Mouse (Mus musculus) embryonic facial prominence, embryonic 13.5 days (tissue): ENCODE results near the gene Slc22a14. TPM values are rescaled to one million over a fixed set of nuclear protein-coding genes. Genes with fewer than 3 reads are reported as not detected.
A peak's percentile ranks its signal among the peaks of the same experiment; 100 is the strongest.

Source experiments
- ATAC-seq: fragments of 200-750 bp; cut with Nextera tagmentation; 2 replicates; pipeline ENCODE4 v1.8.0; 2017; ENCODE audit warnings: low read depth; ENCODE audit not compliant: insufficient number of reproducible peaks, insufficient read depth, low FRiP score, low TSS enrichment
- H3K27ac ChIP-seq: fragments of 300-500 bp; sonication (generic); 2 replicates; pipeline ENCODE4 v1.5.1; 2015; ENCODE audit warnings: moderate library complexity, mild to moderate bottlenecking, inconsistent platforms
- H3K27me3 ChIP-seq: fragments of 300-500 bp; sonication (generic); 2 replicates; pipeline ENCODE4 v1.6.1; 2015; ENCODE audit warnings: mild to moderate bottlenecking, inconsistent platforms
- H3K36me3 ChIP-seq: fragments of 300-500 bp; sonication (generic); 2 replicates; pipeline ENCODE4 v1.6.1; 2015; ENCODE audit warnings: mild to moderate bottlenecking, inconsistent platforms
- H3K4me1 ChIP-seq: fragments of 300-500 bp; sonication (generic); 2 replicates; pipeline ENCODE4 v1.6.1; 2015; ENCODE audit warnings: inconsistent platforms
- H3K4me2 ChIP-seq: fragments of 300-500 bp; sonication (generic); 2 replicates; pipeline ENCODE4 v1.6.1; 2015; ENCODE audit warnings: moderate library complexity, mild to moderate bottlenecking, inconsistent platforms
- H3K4me3 ChIP-seq: fragments of 300-500 bp; sonication (generic); 2 replicates; pipeline ENCODE4 v1.5.1; 2015; ENCODE audit warnings: mild to moderate bottlenecking, inconsistent platforms
- H3K9ac ChIP-seq: fragments of 300-500 bp; sonication (generic); 2 replicates; pipeline ENCODE4 v1.6.1; 2015; ENCODE audit warnings: mild to moderate bottlenecking, inconsistent platforms
- H3K9me3 ChIP-seq: fragments of 300-500 bp; sonication (generic); 2 replicates; pipeline ENCODE4 v1.6.1; 2016; ENCODE audit warnings: inconsistent platforms
- WGBS: fragments of 180-500 bp; shearing (Covaris S2); methylation state at CpG from one replicate; pipeline ENCODE4 v1.1.7; 2015; ENCODE audit warnings: mixed read lengths; 5-methylcytosine and 5-hydroxymethylcytosine counted together
- polyA plus RNA-seq: library from polyadenylated mRNA; unstranded; fragments of >200 nt; fragmentation: Nextera tagmentation; extraction: Ambion mirVana; gene quantifications from 2 replicates; pipeline ENCODE4 v1.2.1, GENCODE M21; 2015

The Slc22a14 gene
- polyA plus RNA-seq, 1 experiment from 2014 or later: not detected

GRCm38 (mm10) chr9:119320946-119321345 lies 44.4 kb downstream of the Slc22a14 start:
- Histone ChIP-seq H3K4me1 (peaks cover 19% of the 10 kb centered on the region), H3K36me3 (no peaks in the 10 kb centered on the region), H3K4me2 (peak overlapping the region; percentile 97), H3K4me3 (peak overlapping the region; percentile 90), H3K9ac (peak overlapping the region; percentile 85), H3K27me3 (no peaks in the 10 kb centered on the region), H3K9me3 (no peaks in the 10 kb centered on the region), H3K27ac (no peak overlapping the region)
- WGBS: 16% methylated on average over 7 of the region's 7 CpGs
- ATAC-seq: no peak

DNA sequence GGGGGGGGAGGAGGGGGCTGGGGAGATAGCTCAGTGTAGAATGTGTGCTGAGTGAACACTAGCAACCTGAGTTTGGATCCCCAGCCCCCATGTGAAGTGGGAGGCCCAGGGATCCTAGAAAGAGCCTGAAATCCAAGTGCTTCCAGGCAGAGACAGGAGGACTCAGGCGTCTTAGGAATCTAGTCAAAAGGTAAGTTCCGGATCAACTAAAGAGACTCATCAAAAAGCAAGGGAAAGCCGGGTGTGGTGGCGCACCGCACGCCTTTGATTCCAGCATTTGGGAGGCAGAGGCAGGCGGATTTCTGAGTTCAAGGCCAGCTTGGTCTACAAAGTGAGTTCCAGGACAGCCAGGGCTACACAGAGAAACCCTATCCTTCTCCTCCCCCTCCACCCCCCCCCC lies 44.9 kb downstream of the Slc22a14 start:
- H3K4me1 ChIP-seq: peaks cover 19% of the 10 kb centered on the region
- no peak for ATAC-seq
- H3K27me3 ChIP-seq: no peaks in the 10 kb centered on the region
- peak overlapping the region; percentile 97 for H3K4me2 ChIP-seq
- no peak overlapping the region for H3K4me3 ChIP-seq
- WGBS: 82% methylated on average over 7 of the region's 7 CpGs
- H3K9me3 ChIP-seq: no peaks in the 10 kb centered on the region
- no peaks in the 10 kb centered on the region for H3K36me3 ChIP-seq
- no peak overlapping the region for H3K9ac ChIP-seq
- H3K27ac ChIP-seq: no peak overlapping the region

DNA sequence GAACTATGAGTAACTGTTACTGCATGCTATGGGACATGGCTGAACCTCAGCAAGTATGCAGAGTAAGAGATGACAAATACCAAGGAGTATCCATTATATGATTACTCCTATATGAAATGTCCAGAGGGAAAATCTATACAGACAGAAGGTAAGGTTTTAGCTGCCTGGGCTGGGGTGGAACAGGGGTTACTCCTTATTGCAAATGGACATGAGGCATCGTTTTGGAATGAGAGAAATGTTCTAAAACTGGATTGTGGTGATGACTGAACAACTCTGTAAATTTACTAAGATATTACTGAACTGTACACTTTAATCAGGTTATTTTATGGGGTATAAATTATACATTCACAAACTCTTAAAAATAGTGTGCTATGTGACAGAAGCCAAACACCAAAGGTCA lies 46.5 kb downstream of the Slc22a14 start:
- Histone ChIP-seq H3K4me3 (no peak overlapping the region), H3K27ac (no peak overlapping the region), H3K27me3 (no peaks in the 10 kb centered on the region), H3K9me3 (no peaks in the 10 kb centered on the region), H3K4me1 (peaks cover 19% of the 10 kb centered on the region), H3K36me3 (no peaks in the 10 kb centered on the region), H3K4me2 (no peak overlapping the region), H3K9ac (no peak overlapping the region)
- WGBS: 86% methylated on average over 1 of the region's 1 CpGs
- no peak for ATAC-seq

DNA sequence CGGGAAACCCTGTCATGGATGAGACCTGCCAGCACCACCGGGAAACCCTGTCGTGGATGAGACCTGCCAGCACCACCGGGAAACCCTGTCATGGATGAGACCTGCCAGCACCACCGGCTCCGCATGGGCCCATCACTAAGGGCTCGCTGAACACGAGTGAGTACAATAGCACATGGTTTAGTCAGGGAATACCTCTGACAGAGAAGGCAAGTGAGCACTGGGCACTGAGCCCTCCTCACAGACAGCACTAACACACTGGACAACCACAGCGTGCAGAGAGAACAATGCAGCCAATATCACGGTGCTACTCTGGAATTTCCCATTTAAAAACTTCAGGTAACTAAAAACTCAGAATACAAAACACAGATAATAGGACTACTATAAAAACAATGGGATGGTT lies 52.3 kb downstream of the Slc22a14 start:
- 92% methylated on average over 10 of the region's 10 CpGs for WGBS

GRCm38 (mm10) chr9:119309067-119309466 lies 56.3 kb downstream of the Slc22a14 start:
- Histone ChIP-seq H3K27me3 (no peaks in the 10 kb centered on the region), H3K9me3 (no peaks in the 10 kb centered on the region), H3K27ac (no peak overlapping the region), H3K9ac (no peak overlapping the region), H3K4me2 (no peak overlapping the region), H3K36me3 (no peaks in the 10 kb centered on the region), H3K4me3 (no peak overlapping the region), H3K4me1 (no peaks in the 10 kb centered on the region)
- no peak for ATAC-seq
- WGBS: 77% methylated on average over 1 of the region's 1 CpGs

More for the DNA sequence above, 52.3 kb downstream of the Slc22a14 start:
- H3K4me1 ChIP-seq: no peaks in the 10 kb centered on the region
- no peaks in the 10 kb centered on the region for H3K9me3 ChIP-seq
- no peak overlapping the region for H3K27ac ChIP-seq
- H3K4me2 ChIP-seq: no peak overlapping the region
- no peaks in the 10 kb centered on the region for H3K36me3 ChIP-seq
- no peak overlapping the region for H3K9ac ChIP-seq
- no peak for ATAC-seq
- no peaks in the 10 kb centered on the region for H3K27me3 ChIP-seq
- no peak overlapping the region for H3K4me3 ChIP-seq

DNA sequence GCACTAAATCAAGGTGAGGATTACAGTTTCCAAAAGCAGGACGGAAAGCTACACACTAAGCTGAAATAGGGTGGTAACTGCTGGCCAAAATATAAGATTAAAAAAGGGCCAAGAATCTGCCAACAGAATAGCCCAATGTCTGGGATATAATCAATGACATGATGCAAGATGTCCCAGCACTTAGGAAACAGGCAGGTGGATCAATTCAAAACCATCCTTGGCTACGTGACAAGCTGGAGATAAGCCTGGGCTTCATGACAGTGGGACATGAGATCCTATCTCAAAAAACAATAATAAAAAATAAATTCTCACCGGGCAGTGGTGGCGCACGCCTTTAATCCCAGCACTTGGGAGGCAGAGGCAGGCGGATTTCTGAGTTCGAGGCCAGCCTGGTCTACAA lies 59.5 kb downstream of the Slc22a14 start:
- H3K4me3 ChIP-seq: no peak overlapping the region
- no peaks in the 10 kb centered on the region for H3K4me1 ChIP-seq
- no peak overlapping the region for H3K9ac ChIP-seq
- no peak for ATAC-seq
- H3K27me3 ChIP-seq: no peaks in the 10 kb centered on the region
- H3K27ac ChIP-seq: no peak overlapping the region
- peaks cover 15% of the 10 kb centered on the region for H3K36me3 ChIP-seq
- H3K4me2 ChIP-seq: no peak overlapping the region
- H3K9me3 ChIP-seq: no peaks in the 10 kb centered on the region
- 92% methylated on average over 7 of the region's 7 CpGs for WGBS

- 88% methylated on average over 3 of the region's 3 CpGs for WGBS
- ATAC-seq: no peak
Measured at GRCm38 (mm10) chr9:119298563-119298962, 66.8 kb downstream of the Slc22a14 start.

DNA sequence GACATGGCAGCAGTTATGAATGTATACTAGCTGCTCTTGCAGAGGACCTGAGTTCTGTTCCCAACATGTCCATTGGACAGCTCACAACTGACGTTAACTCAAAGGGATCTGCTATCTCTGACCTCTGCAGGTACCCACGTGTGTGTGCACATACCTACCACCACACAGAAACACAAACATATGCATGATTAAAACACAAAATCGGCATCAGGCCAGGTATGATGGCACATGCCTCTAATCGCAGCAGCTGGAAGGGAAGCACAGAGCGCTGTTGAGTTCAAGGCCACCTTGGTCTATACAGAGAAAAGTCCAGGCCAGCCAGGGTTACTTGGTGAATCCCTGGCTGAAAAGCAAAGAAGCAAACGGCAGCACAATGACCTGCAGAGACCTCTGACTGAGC lies 67.7 kb downstream of the Slc22a14 start:
- H3K9me3 ChIP-seq: no peaks in the 10 kb centered on the region
- H3K27ac ChIP-seq: no peak overlapping the region
- no peak for ATAC-seq
- no peaks in the 10 kb centered on the region for H3K27me3 ChIP-seq
- H3K4me2 ChIP-seq: no peak overlapping the region
- WGBS: 85% methylated on average over 6 of the region's 6 CpGs
- no peak overlapping the region for H3K9ac ChIP-seq
- no peak overlapping the region for H3K4me3 ChIP-seq
- peaks cover 18% of the 10 kb centered on the region for H3K36me3 ChIP-seq
- H3K4me1 ChIP-seq: no peaks in the 10 kb centered on the region

More at GRCm38 (mm10) chr9:119298563-119298962, 66.8 kb downstream of the Slc22a14 start:
- Histone ChIP-seq H3K4me2 (no peak overlapping the region), H3K4me3 (no peak overlapping the region), H3K9me3 (no peaks in the 10 kb centered on the region), H3K27ac (no peak overlapping the region), H3K4me1 (no peaks in the 10 kb centered on the region), H3K9ac (no peak overlapping the region), H3K36me3 (peaks cover 18% of the 10 kb centered on the region), H3K27me3 (no peaks in the 10 kb centered on the region)

GRCm38 (mm10) chr9:119290791-119291190 lies 74.6 kb downstream of the Slc22a14 start:
- no peak overlapping the region for H3K9ac ChIP-seq
- no peaks in the 10 kb centered on the region for H3K4me1 ChIP-seq
- 90% methylated on average over 3 of the region's 3 CpGs for WGBS
- H3K4me2 ChIP-seq: no peak overlapping the region
- no peak overlapping the region for H3K27ac ChIP-seq
- H3K4me3 ChIP-seq: no peak overlapping the region
- no peaks in the 10 kb centered on the region for H3K27me3 ChIP-seq
- peaks cover 8% of the 10 kb centered on the region; the same call in 1 of the 2 replicates for H3K36me3 ChIP-seq
- no peaks in the 10 kb centered on the region for H3K9me3 ChIP-seq
- no peak for ATAC-seq

DNA sequence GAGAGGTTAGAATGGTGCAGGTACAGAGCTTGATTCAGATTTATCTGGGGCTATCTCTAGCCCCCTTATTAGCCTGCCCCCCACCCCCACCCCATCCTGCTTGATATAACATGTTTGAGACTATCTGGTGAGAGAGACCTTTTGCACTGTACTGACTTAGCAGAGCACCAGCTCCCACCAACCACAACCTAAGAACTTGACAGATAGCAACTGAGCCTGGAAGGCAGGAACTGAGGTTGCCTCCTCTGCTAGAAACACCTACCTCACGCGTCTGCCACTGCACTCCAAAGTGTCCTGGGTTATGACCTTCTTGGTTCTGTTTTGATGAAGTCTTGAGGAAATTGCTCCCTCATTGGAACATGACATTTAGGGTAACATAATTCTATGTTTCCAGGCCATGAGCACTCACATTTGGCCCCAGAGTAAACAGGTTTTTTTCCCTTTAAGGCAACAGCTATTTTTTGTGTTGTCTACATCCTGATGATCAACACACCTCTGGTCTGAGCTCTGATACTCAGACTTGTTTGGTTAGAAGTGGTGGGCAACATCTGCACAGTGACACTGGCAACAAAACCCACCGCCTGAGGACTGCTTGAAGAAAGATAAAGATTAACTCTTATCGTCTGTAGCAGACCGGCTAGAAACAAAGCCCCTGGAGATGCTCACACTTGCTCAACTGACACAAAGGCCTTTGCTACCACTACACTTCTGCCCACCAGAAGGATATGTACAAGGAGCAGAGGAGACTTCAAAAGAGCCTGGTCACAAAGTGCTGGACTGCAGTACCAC lies 84.3 kb downstream of the Slc22a14 start:
- Histone ChIP-seq H3K27ac (no peak overlapping the region), H3K36me3 (peaks cover 15% of the 10 kb centered on the region), H3K4me1 (no peaks in the 10 kb centered on the region), H3K9me3 (no peaks in the 10 kb centered on the region), H3K4me2 (no peak overlapping the region), H3K27me3 (no peaks in the 10 kb centered on the region), H3K4me3 (no peak overlapping the region), H3K9ac (no peak overlapping the region)
- no peak for ATAC-seq
- WGBS: 88% methylated on average over 5 of the region's 5 CpGs

- Histone ChIP-seq H3K4me1 (no peaks in the 10 kb centered on the region), H3K9ac (no peak overlapping the region), H3K9me3 (no peaks in the 10 kb centered on the region), H3K27me3 (no peaks in the 10 kb centered on the region), H3K36me3 (peaks cover 15% of the 10 kb centered on the region), H3K4me2 (no peak overlapping the region), H3K27ac (no peak overlapping the region), H3K4me3 (no peak overlapping the region)
- ATAC-seq: no peak
- 94% methylated on average over 5 of the region's 5 CpGs for WGBS
Measured at GRCm38 (mm10) chr9:119278031-119278430, 87.3 kb downstream of the Slc22a14 start.

- Histone ChIP-seq H3K9ac (no peak overlapping the region), H3K4me3 (no peak overlapping the region), H3K27me3 (no peaks in the 10 kb centered on the region), H3K36me3 (peaks cover 16% of the 10 kb centered on the region), H3K4me2 (no peak overlapping the region), H3K9me3 (no peaks in the 10 kb centered on the region), H3K4me1 (no peaks in the 10 kb centered on the region), H3K27ac (no peak overlapping the region)
- WGBS: 85% methylated on average over 7 of the region's 7 CpGs
- ATAC-seq: no peak
Measured at GRCm38 (mm10) chr9:119276321-119276720, 89.0 kb downstream of the Slc22a14 start.
